Mouse (Mus musculus): ENCODE results near the gene Mcm2.

DNA sequence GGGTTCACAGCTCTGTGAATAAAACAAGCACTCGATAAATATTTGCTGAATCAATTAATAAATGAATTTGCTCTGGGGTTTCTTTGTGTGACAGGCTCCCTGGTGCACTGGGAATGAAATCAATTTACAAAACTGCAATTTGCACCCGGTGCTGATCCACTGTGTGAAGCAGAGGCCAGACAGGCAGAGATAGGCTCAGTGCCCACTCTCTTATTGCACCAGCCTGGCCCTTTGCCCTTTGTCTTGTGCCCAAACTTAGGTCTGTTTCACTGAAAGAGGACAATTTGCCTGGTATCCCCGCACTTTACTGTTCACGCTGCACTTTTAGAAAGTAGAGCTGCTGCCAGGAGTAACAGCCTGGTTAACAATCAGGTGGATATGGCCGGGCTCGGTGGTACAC lies 47.9 kb upstream of the Mcm2 start:
- TF ChIP-seq CTCF (IDR thresholded peaks at IDR 0.05; ENCODE audit: low read depth) = no peak
- no peak for TF ChIP-seq EP300 (IDR thresholded peaks at IDR 0.05; ENCODE audit: low read depth)
